Mouse (Mus musculus) B cell, adult 62 days (primary cell): ENCODE results near the gene Ribc2. TPM values are rescaled to one million over a fixed set of nuclear protein-coding genes. Genes with fewer than 3 reads are reported as not detected.

Source experiments
- total RNA-seq: library from RNA; stranded (reverse); gene quantifications from 4 replicates; pipeline ENCODE4 v1.2.4, GENCODE M21; 2023

The Ribc2 gene
- total RNA-seq = not detected in 4 replicates

DNA sequence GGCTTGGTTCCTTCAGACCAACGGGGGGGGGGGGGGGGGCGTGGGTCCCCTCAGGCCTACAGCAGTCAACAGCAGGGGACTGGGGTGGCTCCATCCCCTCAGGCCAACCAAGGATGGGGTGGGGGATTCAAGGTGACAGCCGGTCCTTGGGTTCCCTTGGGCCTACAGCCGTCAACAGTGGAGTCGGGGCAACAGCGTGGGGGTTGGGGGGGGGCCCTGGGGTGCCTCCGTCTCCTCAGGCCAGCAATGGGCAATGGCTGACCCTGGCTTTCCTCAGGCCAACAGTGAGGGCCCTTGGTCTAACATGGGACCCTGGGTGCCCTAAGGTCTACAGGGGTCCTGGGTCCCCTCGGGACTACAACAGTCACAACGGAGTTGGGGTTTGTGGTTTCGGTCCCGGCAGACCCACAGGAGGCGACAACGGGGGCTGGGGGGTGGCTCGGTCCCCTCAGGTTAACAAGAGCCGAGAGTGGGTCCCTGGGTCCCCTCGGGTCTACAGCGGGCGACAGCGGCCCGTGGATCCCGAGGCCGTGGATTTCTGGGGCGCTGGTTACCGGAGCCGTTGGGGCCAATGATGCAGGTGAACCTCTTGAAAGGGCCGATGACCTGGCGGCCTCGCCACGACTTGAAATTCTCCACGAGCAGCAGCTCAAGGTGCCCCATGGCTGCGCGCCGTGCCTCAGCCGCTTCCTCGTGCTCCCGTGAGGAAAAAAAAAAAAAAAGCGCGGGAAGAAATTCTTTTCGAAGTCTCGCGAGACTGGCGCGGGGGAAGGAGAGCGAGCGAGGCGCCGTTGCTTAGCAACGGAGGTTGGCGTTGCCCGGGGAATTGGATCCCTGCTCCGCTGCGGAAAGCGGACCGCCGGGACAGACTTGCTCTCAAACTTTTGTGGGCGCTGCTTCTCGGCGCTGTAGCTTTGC, at the start of gene Ribc2, which contains the start of gene Smc1b:
TSS of gene Ribc2 (plus strand) at position 804 of the 918 bp plus-strand sequence.
TSS of gene Smc1b (minus strand) at position 690 of the 918 bp plus-strand sequence.

Other genes starting within 250 kb of the Ribc2 start
- gene Gm29666, start 212.0 kb upstream of the Ribc2 start, total RNA-seq = 1.1 to 1.3 TPM (median 1.2 TPM) in 4 replicates
- gene Nup50, start 208.7 kb upstream of the Ribc2 start, total RNA-seq = 48.0 to 58.6 TPM (median 52.4 TPM) in 4 replicates
- gene 5031439G07Rik, start 143.5 kb upstream of the Ribc2 start, total RNA-seq = 66.6 to 79.8 TPM (median 76.6 TPM) in 4 replicates
- gene Upk3a, start 114.9 kb upstream of the Ribc2 start, total RNA-seq = not detected in 4 replicates
- 18.3 to 29.9 TPM (median 21.0 TPM) in 4 replicates for gene Fam118a, start 103.1 kb upstream of the Ribc2 start, total RNA-seq
- gene Smc1b, start 114 bp upstream of the Ribc2 start, total RNA-seq = not detected in 4 replicates
- gene Fbln1, start 73.9 kb downstream of the Ribc2 start, total RNA-seq = 0.14 to 0.25 TPM in 2 of 4 replicates, not detected in the others
- 44.1 to 51.0 TPM (median 46.6 TPM) in 4 replicates for gene Atxn10, start 204.2 kb downstream of the Ribc2 start, total RNA-seq